Mouse (Mus musculus) midbrain, embryonic 14.5 days (tissue): Measurements from ENCODE around the gene Bcam. TPM values are rescaled to one million over a fixed set of nuclear protein-coding genes. Genes with fewer than 3 reads are reported as not detected.
A peak's percentile ranks its signal among the peaks of the same experiment; 100 is the strongest.

Experiments used
- ATAC-seq: fragments of 200-750 bp; cut with Nextera tagmentation; 2 replicates; pipeline ENCODE4 v1.8.0; 2017; ENCODE audit warnings: moderate number of reproducible peaks, moderate library complexity; ENCODE audit not compliant: low FRiP score, low TSS enrichment
- DNase-seq: peaks from one replicate; pipeline ENCODE4 v3.0.0-alpha.2; 2015
- H3K27ac ChIP-seq: fragments of 300-500 bp; sonication (generic); replicated peaks from 2 replicates; pipeline ENCODE4 v1.5.1; 2014; ENCODE audit warnings: mild to moderate bottlenecking, low read depth, low read length, moderate library complexity
- H3K27me3 ChIP-seq: fragments of 300-500 bp; sonication (generic); 2 replicates; pipeline ENCODE4 v1.6.1; 2014; ENCODE audit warnings: low read length, control low read depth, mixed read lengths; ENCODE audit not compliant: control insufficient read depth, insufficient read depth
- H3K36me3 ChIP-seq: fragments of 300-500 bp; sonication (generic); 2 replicates; pipeline ENCODE4 v1.6.1; 2014; ENCODE audit warnings: low read length, control low read depth; ENCODE audit not compliant: control insufficient read depth, insufficient read depth
- H3K4me1 ChIP-seq: fragments of 300-500 bp; sonication (generic); 2 replicates; pipeline ENCODE4 v1.6.1; 2014; ENCODE audit warnings: mild to moderate bottlenecking, antibody characterized with exemption, low read length, control low read depth; ENCODE audit not compliant: control insufficient read depth, insufficient read depth
- H3K4me2 ChIP-seq: fragments of 300-500 bp; sonication (generic); 2 replicates; pipeline ENCODE4 v1.6.1; 2014; ENCODE audit warnings: mild to moderate bottlenecking, low read length, moderate library complexity
- H3K4me3 ChIP-seq: fragments of 300-500 bp; sonication (generic); replicated peaks from 2 replicates; pipeline ENCODE4 v1.5.1; 2014; ENCODE audit warnings: low read depth, low read length
- H3K9ac ChIP-seq: fragments of 300-500 bp; sonication (generic); replicated peaks from 2 replicates; pipeline ENCODE4 v1.6.1; 2014; ENCODE audit warnings: mild to moderate bottlenecking, low read length, moderate library complexity
- H3K9me3 ChIP-seq: fragments of 300-500 bp; sonication (generic); 2 replicates; pipeline ENCODE4 v1.6.1; 2016; ENCODE audit warnings: low read length, control low read depth, mixed read lengths; ENCODE audit not compliant: control insufficient read depth
- WGBS: fragments of 180-500 bp; shearing (Covaris S2); extraction: QIAGEN DNeasy Blood & Tissue Kit; methylation state at CpG from one replicate; pipeline ENCODE4 v1.1.7; 2014; 5-methylcytosine and 5-hydroxymethylcytosine counted together
- polyA plus RNA-seq: library from polyadenylated mRNA; unstranded; fragments of >200 nt; fragmentation: Nextera tagmentation; extraction: Ambion mirVana; gene quantifications from 2 replicates; pipeline ENCODE4 v1.2.1, GENCODE M21; 2014

Gene Bcam
- polyA plus RNA-seq, 1 experiment from 2014 or later, result 7.8 TPM

- Histone ChIP-seq H3K4me1 (no peaks in the 10 kb centered on the region), H3K36me3 (no peaks in the 10 kb centered on the region), H3K9me3 (no peaks in the 10 kb centered on the region), H3K27me3 (no peaks in the 10 kb centered on the region), H3K4me3 (no peak overlapping the region), H3K9ac (no peak overlapping the region), H3K27ac (no peak overlapping the region), H3K4me2 (no peak overlapping the region)
- ATAC-seq (no peak), DNase-seq (no peak)
- WGBS, result 83% methylated on average over 4 of the region's 4 CpGs
Observed at GRCm38 (mm10) chr7:19779903-19780302, 9.1 kb upstream of the Bcam start.

GRCm38 (mm10) chr7:19778645-19779044, 7.8 kb upstream of the Bcam start:
- Histone ChIP-seq H3K4me1 (no peaks in the 10 kb centered on the region), H3K27me3 (no peaks in the 10 kb centered on the region), H3K9ac (no peak overlapping the region), H3K27ac (no peak overlapping the region), H3K4me3 (no peak overlapping the region), H3K9me3 (no peaks in the 10 kb centered on the region), H3K4me2 (no peak overlapping the region), H3K36me3 (no peaks in the 10 kb centered on the region)
- ATAC-seq (no peak), DNase-seq (no peak)
- 93% methylated on average over 8 of the region's 8 CpGs for WGBS

- Histone ChIP-seq H3K36me3 (no peaks in the 10 kb centered on the region), H3K4me1 (no peaks in the 10 kb centered on the region), H3K9ac (no peak overlapping the region), H3K4me3 (no peak overlapping the region), H3K27ac (no peak overlapping the region), H3K27me3 (0 out of 2 replicates have a peak, but pooled peaks cover under 1% of the 10 kb centered on the region), H3K9me3 (no peaks in the 10 kb centered on the region), H3K4me2 (no peak overlapping the region)
- DNase-seq (no peak), ATAC-seq (no peak)
- WGBS, result 89% methylated on average over 11 of the region's 11 CpGs
Observed at GRCm38 (mm10) chr7:19777049-19777723, 6.4 kb upstream of the Bcam start.

GRCm38 (mm10) chr7:19771682-19772081, 866 bp upstream of the Bcam start:
- WGBS, result 56% methylated on average over 4 of the region's 4 CpGs

GRCm38 (mm10) chr7:19770375-19770754, 451 bp downstream of the Bcam start:
- Histone ChIP-seq H3K9ac (peak overlapping the region; percentile 44), H3K27ac (no peak overlapping the region), H3K4me1 (peaks cover 14% of the 10 kb centered on the region), H3K27me3 (peaks cover 34% of the 10 kb centered on the region; the same call in 1 of the 2 replicates), H3K36me3 (no peaks in the 10 kb centered on the region), H3K4me2 (peak overlapping the region; percentile 61), H3K4me3 (peak overlapping the region; percentile 36), H3K9me3 (no peaks in the 10 kb centered on the region)
- DNase-seq (peak; percentile 84), ATAC-seq (peak; percentile 65)
- under 1% methylated on average over 27 of the region's 28 CpGs for WGBS

More at GRCm38 (mm10) chr7:19771682-19772081, 866 bp upstream of the Bcam start:
- ATAC-seq (no peak), DNase-seq (no peak)
- Histone ChIP-seq H3K4me1 (peaks cover 14% of the 10 kb centered on the region), H3K9me3 (no peaks in the 10 kb centered on the region), H3K27ac (no peak overlapping the region), H3K4me2 (no peak overlapping the region), H3K4me3 (no peak overlapping the region), H3K9ac (no peak overlapping the region), H3K27me3 (peaks cover 34% of the 10 kb centered on the region; the same call in 1 of the 2 replicates), H3K36me3 (no peaks in the 10 kb centered on the region)

- no peaks in the 10 kb centered on the region for H3K9me3 ChIP-seq
- H3K4me2 ChIP-seq, result peak overlapping the region; percentile 61
- H3K27me3 ChIP-seq, result peaks cover 34% of the 10 kb centered on the region; the same call in 1 of the 2 replicates
- peaks cover 14% of the 10 kb centered on the region for H3K4me1 ChIP-seq
- H3K36me3 ChIP-seq, result no peaks in the 10 kb centered on the region
- no peak overlapping the region for H3K27ac ChIP-seq
- H3K9ac ChIP-seq, result peak overlapping the region; percentile 44
- ATAC-seq, result peak; percentile 11; the same call in 1 of the 2 replicates
- H3K4me3 ChIP-seq, result peak overlapping the region; percentile 36
- DNase-seq, result no peak
- 8% methylated on average over 16 of the region's 16 CpGs for WGBS
Observed at GRCm38 (mm10) chr7:19769434-19770374, 1.1 kb downstream of the Bcam start.

GRCm38 (mm10) chr7:19769001-19769400, 1.8 kb downstream of the Bcam start:
- no peak overlapping the region for H3K4me2 ChIP-seq
- H3K9ac ChIP-seq, result no peak overlapping the region
- no peak overlapping the region for H3K27ac ChIP-seq
- no peak for ATAC-seq
- no peaks in the 10 kb centered on the region for H3K36me3 ChIP-seq
- H3K27me3 ChIP-seq, result peaks cover 34% of the 10 kb centered on the region; the same call in 1 of the 2 replicates
- H3K4me1 ChIP-seq, result peaks cover 14% of the 10 kb centered on the region
- no peak for DNase-seq
- no peak overlapping the region for H3K4me3 ChIP-seq
- H3K9me3 ChIP-seq, result no peaks in the 10 kb centered on the region; the same call in 1 of the 2 replicates
- WGBS, result 32% methylated on average over 4 of the region's 4 CpGs

- WGBS, result 59% methylated on average over 14 of the region's 14 CpGs
- H3K27ac ChIP-seq, result no peak overlapping the region
- H3K9ac ChIP-seq, result no peak overlapping the region
- H3K9me3 ChIP-seq, result no peaks in the 10 kb centered on the region; the same call in 1 of the 2 replicates
- no peak overlapping the region for H3K4me2 ChIP-seq
- ATAC-seq, result no peak
- H3K4me1 ChIP-seq, result peaks cover 14% of the 10 kb centered on the region
- DNase-seq, result no peak
- H3K4me3 ChIP-seq, result no peak overlapping the region
- H3K36me3 ChIP-seq, result no peaks in the 10 kb centered on the region
- peaks cover 34% of the 10 kb centered on the region; the same call in 1 of the 2 replicates for H3K27me3 ChIP-seq
Observed at GRCm38 (mm10) chr7:19768251-19768650, 2.6 kb downstream of the Bcam start.
